Mouse (Mus musculus) adrenal gland, adult 18-20 months (tissue): ENCODE results near the gene Fbxo4. TPM values are rescaled to one million over a fixed set of nuclear protein-coding genes. Genes with fewer than 3 reads are reported as not detected.

Source experiments
- DNase-seq, 2 experiments: peaks; one replicate each; pipeline ENCODE4 v3.0.0; 2021 to 2022; ENCODE audit warnings: low spot score in 2 of 2
- long read RNA-seq, 2 experiments: library from polyadenylated mRNA; stranded (forward); transcript quantifications; one replicate each; pipeline ENCODE4 v2.0.0; 2021
- total RNA-seq, 2 experiments: library from RNA; stranded (reverse); gene quantifications; 1 replicate in 1 of 2; 2 replicates in 1 of 2; pipeline ENCODE4 v1.2.3; 2021

The Fbxo4 gene
- total RNA-seq, result 10 to 100 TPM; 17.0 to 18.4 TPM
- long read RNA-seq, experiment 1, transcript Fbxo4-201 (7 exons, 1,565 nt), result major isoform, 15 of 25 reads
- long read RNA-seq, experiment 1, partial matches to known transcripts, result 4 of 25 reads
- long read RNA-seq, experiment 1, other reads (novel, unspliced or antisense), result 6 of 25 reads
- long read RNA-seq, experiment 2, transcript Fbxo4-201 (7 exons, 1,565 nt), result major isoform, 33 of 41 reads
- long read RNA-seq, experiment 2, partial matches to known transcripts, result 0 of 41 reads
- long read RNA-seq, experiment 2, other reads (novel, unspliced or antisense), result 8 of 41 reads

GRCm38 (mm10) chr15:3979061-3979848 is at the start of gene Fbxo4:
Gene Fbxo4 (minus strand): TSS chr15:3979573.
- DNase-seq, result peak; percentile 83 to 86

GRCm38 (mm10) chr15:4028960-4029359 is 49.6 kb upstream of the Fbxo4 start:
- DNase-seq, result no peak

- no peak for DNase-seq
These were observed 49.0 kb upstream of the Fbxo4 start for GRCm38 (mm10) chr15:4028411-4028700.

GRCm38 (mm10) chr15:4027671-4028410 is 48.5 kb upstream of the Fbxo4 start:
- no peak for DNase-seq

- peak; percentile 74 to 79 for DNase-seq
These were observed 47.6 kb upstream of the Fbxo4 start for GRCm38 (mm10) chr15:4026831-4027584.

GRCm38 (mm10) chr15:4026231-4026773 is 46.9 kb upstream of the Fbxo4 start, which contains the start of gene Oxct1:
Gene Oxct1 (plus strand): TSS chr15:4026383.
- peak; percentile 79 to 80 for DNase-seq

GRCm38 (mm10) chr15:4025508-4025904 is 46.1 kb upstream of the Fbxo4 start:
- DNase-seq, result no peak

GRCm38 (mm10) chr15:4024726-4025507 is 45.5 kb upstream of the Fbxo4 start:
- DNase-seq, result no peak

- DNase-seq, result no peak
These were observed 44.4 kb upstream of the Fbxo4 start for GRCm38 (mm10) chr15:4023747-4024146.

GRCm38 (mm10) chr15:4020711-4021110 is 41.3 kb upstream of the Fbxo4 start:
- DNase-seq, result no peak

GRCm38 (mm10) chr15:4013873-4014272 is 34.5 kb upstream of the Fbxo4 start:
- DNase-seq, result no peak

GRCm38 (mm10) chr15:4000536-4000935 is 21.2 kb upstream of the Fbxo4 start:
- DNase-seq, result no peak

- no peak for DNase-seq
These were observed 19.8 kb upstream of the Fbxo4 start for GRCm38 (mm10) chr15:3999144-3999543.

GRCm38 (mm10) chr15:3996267-3997010 is 17.1 kb upstream of the Fbxo4 start:
- no peak for DNase-seq

- DNase-seq, result peak; percentile 97
These were observed 16.3 kb upstream of the Fbxo4 start, which contains the start of gene AW549877 for GRCm38 (mm10) chr15:3995448-3996266. Gene AW549877 (minus strand): TSS chr15:3995744.

GRCm38 (mm10) chr15:3994852-3995447 is 15.6 kb upstream of the Fbxo4 start:
- DNase-seq, result no peak

- peak in 1 of 2 experiments; percentile 33 for DNase-seq
These were observed 8.6 kb upstream of the Fbxo4 start for GRCm38 (mm10) chr15:3987981-3988380.

GRCm38 (mm10) chr15:3984876-3985275 is 5.5 kb upstream of the Fbxo4 start:
- no peak for DNase-seq
